Mouse (Mus musculus) urinary bladder, postnatal 4 days (tissue): ENCODE measurements around the gene Sc5d.
A peak's percentile ranks its signal among the peaks of the same experiment; 100 is the strongest.

ENCODE experiments used
- DNase-seq, 2 experiments: peaks; one replicate each; pipeline ENCODE4 v3.0.0; 2021 to 2022; ENCODE audit warnings: low spot score in 2 of 2

The Sc5d gene

GRCm38 (mm10) chr9:42260481-42260880 lies 3.6 kb downstream of the Sc5d start:
- no peak for DNase-seq

- DNase-seq = no peak
These were observed 14.9 kb downstream of the Sc5d start for GRCm38 (mm10) chr9:42249112-42249511.

- no peak for DNase-seq
These were observed 17.4 kb downstream of the Sc5d start for GRCm38 (mm10) chr9:42246688-42247087.

GRCm38 (mm10) chr9:42244173-42244572 lies 19.9 kb downstream of the Sc5d start:
- DNase-seq = no peak

GRCm38 (mm10) chr9:42241021-42241420 lies 23.0 kb downstream of the Sc5d start:
- DNase-seq = no peak

GRCm38 (mm10) chr9:42240583-42240992 lies 23.5 kb downstream of the Sc5d start:
- peak in 1 of 2 experiments; percentile 36 for DNase-seq

GRCm38 (mm10) chr9:42238827-42239226 lies 25.2 kb downstream of the Sc5d start:
- DNase-seq = no peak

GRCm38 (mm10) chr9:42231116-42231515 lies 32.9 kb downstream of the Sc5d start:
- no peak for DNase-seq

- no peak for DNase-seq
These were observed 33.7 kb downstream of the Sc5d start for GRCm38 (mm10) chr9:42230333-42230732.

GRCm38 (mm10) chr9:42229465-42230110 lies 34.5 kb downstream of the Sc5d start:
- DNase-seq = no peak

- DNase-seq = no peak
These were observed 36.3 kb downstream of the Sc5d start for GRCm38 (mm10) chr9:42227804-42228203.

GRCm38 (mm10) chr9:42219001-42219660 lies 44.9 kb downstream of the Sc5d start:
- no peak for DNase-seq

GRCm38 (mm10) chr9:42217685-42218084 lies 46.4 kb downstream of the Sc5d start:
- DNase-seq = peak; percentile 75 to 79

GRCm38 (mm10) chr9:42214116-42214515 lies 49.9 kb downstream of the Sc5d start:
- DNase-seq = no peak

GRCm38 (mm10) chr9:42213142-42213541 lies 50.9 kb downstream of the Sc5d start:
- DNase-seq = no peak

- no peak for DNase-seq
These were observed 54.4 kb downstream of the Sc5d start for GRCm38 (mm10) chr9:42209666-42210065.

- DNase-seq = peak in 1 of 2 experiments; percentile 36
These were observed 55.6 kb downstream of the Sc5d start for GRCm38 (mm10) chr9:42208463-42208862.

GRCm38 (mm10) chr9:42206750-42207149 lies 57.3 kb downstream of the Sc5d start:
- DNase-seq = peak in 1 of 2 experiments; percentile 25

- DNase-seq = no peak
These were observed 61.8 kb downstream of the Sc5d start for GRCm38 (mm10) chr9:42202271-42202670.
